Mouse (Mus musculus) heart, postnatal 0 days (tissue): ENCODE data around the gene Gpr153.
"Not testable (repeated sequence)": the region's sequence is repeated elsewhere in the genome, so short reads cannot be mapped to it uniquely, and the experiment has no call there.

ENCODE experiments used
- CTCF ChIP-seq: IDR thresholded peaks from 2 replicates; pipeline ENCODE4 v1.5.1; 2016; ENCODE audit warnings: antibody characterized with exemption, control low read depth, low read depth
- EP300 ChIP-seq: IDR thresholded peaks from 2 replicates; pipeline ENCODE4 v1.6.1; 2016; ENCODE audit warnings: antibody characterized with exemption, low read depth

DNA sequence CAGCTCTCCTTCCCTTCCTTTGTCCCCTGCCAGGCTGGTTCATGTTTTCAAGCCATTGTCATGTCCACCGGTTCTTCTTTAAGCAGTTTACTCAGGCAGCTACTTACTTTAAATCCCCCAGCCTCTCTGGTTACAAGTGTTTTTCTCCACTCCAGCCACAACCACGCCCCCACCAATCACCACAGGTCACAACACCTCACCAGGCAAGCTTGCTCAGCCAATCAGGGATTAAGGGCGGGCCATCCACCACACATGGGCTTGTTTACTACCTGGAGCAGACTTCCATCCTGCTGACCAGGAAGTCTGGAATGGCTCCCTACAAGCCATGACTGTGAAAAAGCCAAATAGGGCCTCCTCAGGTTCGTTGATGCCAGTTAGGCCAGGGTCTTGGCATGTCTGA is 43.7 kb upstream of the Gpr153 start:
- TF ChIP-seq CTCF, EP300: not testable (repeated sequence)
